Mouse (Mus musculus) CH12.LX (cell line): Measurements from ENCODE around the gene Epha2.

Experiments used
- CTCF ChIP-seq, 2 experiments: IDR thresholded peaks in 1 of 2; conservative IDR thresholded peaks in 1 of 2; 2 replicates each; pipeline ENCODE4 v1.5.1; 2011 to 2012; ENCODE audit warnings: low read depth in 2 of 2, low read length in 2 of 2, improper control_type of control experiment in 1 of 2, inconsistent platforms in 1 of 2, mild to moderate bottlenecking in 1 of 2, moderate library complexity in 1 of 2
- EP300 ChIP-seq: IDR thresholded peaks from 2 replicates; pipeline ENCODE4 v1.6.1; 2011; ENCODE audit warnings: low read length, improper control_type of control experiment
- ETS1 ChIP-seq: conservative IDR thresholded peaks from 2 replicates; pipeline ENCODE4 v1.6.1; 2012; ENCODE audit warnings: low read depth, mild to moderate bottlenecking, inconsistent platforms, low read length, improper control_type of control experiment, moderate library complexity
- IRF4 ChIP-seq: IDR thresholded peaks from 2 replicates; pipeline ENCODE4 v1.6.1; 2014; ENCODE audit warnings: low read depth, mild to moderate bottlenecking, inconsistent platforms, low read length, improper control_type of control experiment
- JUND ChIP-seq: conservative IDR thresholded peaks from 2 replicates; pipeline ENCODE4 v1.6.1; 2011; ENCODE audit warnings: low read depth, low read length, improper control_type of control experiment
- KAT2A ChIP-seq: IDR thresholded peaks from 2 replicates; pipeline ENCODE4 v1.6.1; 2012; ENCODE audit warnings: low read length, improper control_type of control experiment, inconsistent platforms; ENCODE audit not compliant: insufficient replicate concordance
- MAFK ChIP-seq: IDR thresholded peaks from 2 replicates; pipeline ENCODE4 v1.6.1; 2011; ENCODE audit warnings: low read length, improper control_type of control experiment; ENCODE audit not compliant: insufficient replicate concordance
- POLR2A ChIP-seq: IDR thresholded peaks from 2 replicates; pipeline ENCODE4 v1.6.1; 2011; ENCODE audit warnings: low read depth, mild to moderate bottlenecking, improper control_type of control experiment, low read length

- no peak for TF ChIP-seq KAT2A
- TF ChIP-seq MAFK, result no peak
- TF ChIP-seq CTCF (conservative IDR thresholded peaks at IDR 0.05 in 1 of 2, IDR thresholded peaks at IDR 0.05 in 1 of 2; ENCODE audit: low read depth in 2 of 2, low read length in 2 of 2), result no peak
- no peak for TF ChIP-seq POLR2A
- TF ChIP-seq ETS1, result no peak
- no peak for TF ChIP-seq JUND
- no peak for TF ChIP-seq EP300
- TF ChIP-seq IRF4, result no peak
These were observed 36.9 kb downstream of the Epha2 start for GRCm38 (mm10) chr4:141337986-141338385.
